18 mouse cellular contexts compared by ENCODE assay signal in genomic region chr3:65521391-65521790, GRCm38 (mm10).
"Had no signal": no experiment of that assay in that cellular context is flagged by ENCODE, and none has a peak within 500 bp of the region (broad histone marks: within the 10 kb centered on the region; RNA-seq: fewer than 3 reads in every experiment).

No protein-coding gene starts in this region.

- H3K36me3 ChIP-seq: liver, embryonic 15.5 days; lung, embryonic 15.5 days; midbrain, embryonic 13.5 days; midbrain, embryonic 15.5 days; neural tube, embryonic 12.5 days; stomach, embryonic 15.5 days had no signal

- H3K4me3 ChIP-seq: liver, embryonic 15.5 days; lung, embryonic 15.5 days; megakaryocyte, embryonic 14.5 days; midbrain, embryonic 13.5 days; midbrain, embryonic 15.5 days; neural tube, embryonic 12.5 days; stomach, embryonic 15.5 days had no signal

- H3K27ac ChIP-seq: liver, embryonic 15.5 days; lung, embryonic 15.5 days; macrophage; midbrain, embryonic 13.5 days; midbrain, embryonic 15.5 days; neural tube, embryonic 12.5 days; stomach, embryonic 15.5 days; stomach, postnatal 0 days had no signal

- H3K9ac ChIP-seq: liver, embryonic 15.5 days; liver, postnatal 0 days; lung, embryonic 15.5 days; midbrain, embryonic 13.5 days; midbrain, embryonic 15.5 days; neural tube, embryonic 12.5 days; stomach, embryonic 15.5 days had no signal

- ATAC-seq: liver, postnatal 0 days; lung, postnatal 0 days; midbrain, embryonic 13.5 days; midbrain, embryonic 15.5 days had no signal

- DNase-seq: liver, postnatal 0 days; lung, adult 2 months; lung, postnatal 14 days; lung, postnatal 36 days; right cerebral cortex, postnatal 14 days; thymus, adult 2 months; thymus, postnatal 14 days; thymus, postnatal 36 days had no signal

- H3K9me3 ChIP-seq: liver, embryonic 15.5 days; lung, embryonic 15.5 days; megakaryocyte, embryonic 14.5 days; midbrain, embryonic 13.5 days; midbrain, embryonic 15.5 days; neural tube, embryonic 12.5 days; stomach, embryonic 15.5 days had no signal

- H3K27me3 ChIP-seq: liver, embryonic 15.5 days; lung, embryonic 15.5 days; megakaryocyte, embryonic 14.5 days; midbrain, embryonic 13.5 days; midbrain, embryonic 15.5 days; neural tube, embryonic 12.5 days; stomach, embryonic 15.5 days had no signal

- H3K4me2 ChIP-seq: liver, embryonic 15.5 days; lung, embryonic 15.5 days; midbrain, embryonic 13.5 days; midbrain, embryonic 15.5 days; neural tube, embryonic 12.5 days; stomach, embryonic 15.5 days had no signal
